ENCODE assay signal across 9 mouse cellular contexts in the genomic region with DNA sequence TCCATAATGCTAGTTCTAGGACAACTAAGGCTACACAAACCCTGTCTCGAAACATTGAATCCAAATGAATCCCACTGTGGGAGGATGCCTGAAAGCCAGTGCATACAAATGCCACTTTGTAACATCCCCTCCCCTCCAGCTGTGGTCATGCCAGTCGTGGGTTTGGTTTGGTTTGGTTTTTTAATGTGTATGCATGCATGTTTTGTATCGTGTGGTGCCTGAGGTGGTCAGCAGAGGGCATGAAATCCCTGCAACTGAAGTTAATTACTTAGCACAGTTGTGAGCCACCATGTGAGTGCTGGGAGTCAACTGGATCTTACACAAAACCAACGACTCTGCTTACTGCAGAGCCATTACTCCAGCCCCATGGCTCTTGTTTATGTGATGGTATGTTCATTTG. TPM values are rescaled to one million over a fixed set of nuclear protein-coding genes. Genes with fewer than 3 reads are reported as not detected.
DNase-seq lines count a peak whose midpoint lies in the region; ATAC-seq and TF ChIP-seq lines count a peak whose summit lies in the region.
"Had no signal": no experiment of that assay in that cellular context is flagged by ENCODE, and none has a peak within 500 bp of the region (broad histone marks: within the 10 kb centered on the region; RNA-seq: fewer than 3 reads in every experiment).

No protein-coding gene starts in this region.

- no peak overlapping the region for H3K4me3 ChIP-seq in MEL (ENCODE audit: control insufficient read depth in 1 of 2, insufficient read depth in 1 of 2, low read depth in 2 of 2, low read length in 2 of 2)
- H3K4me3 ChIP-seq in forebrain, embryonic 12.5 days (replicated peaks), result no peak overlapping the region
- H3K4me3 ChIP-seq in limb, embryonic 14.5 days (replicated peaks; ENCODE audit: low read length), result no peak overlapping the region
- H3K4me3 ChIP-seq: heart, embryonic 15.5 days had no signal

- H3K79me2 ChIP-seq in MEL (ENCODE audit: control insufficient read depth, insufficient read depth, low read length, poor library complexity), result no peaks in the 10 kb centered on the region

- peak in 2 of 3 experiments; percentile 6 to 23; a peak in 1 of 6 replicates for TF ChIP-seq CTCF in MEL (IDR thresholded peaks at IDR 0.05 in 2 of 3, conservative IDR thresholded peaks at IDR 0.05 in 1 of 3; ENCODE audit: control insufficient read depth in 1 of 3, insufficient read depth in 1 of 3, low read depth in 2 of 3, low read length in 3 of 3, poor library complexity in 1 of 3, severe bottlenecking in 1 of 3)

- H3K27me3 ChIP-seq in MEL (ENCODE audit: control insufficient read depth in 1 of 2, insufficient read depth in 2 of 2, low read length in 2 of 2), result no peaks in the 10 kb centered on the region
- H3K27me3 ChIP-seq in forebrain, embryonic 12.5 days, result no peaks in the 10 kb centered on the region
- no peaks in the 10 kb centered on the region for H3K27me3 ChIP-seq in limb, embryonic 14.5 days (ENCODE audit: control insufficient read depth, insufficient read depth, low read length)
- H3K27me3 ChIP-seq: heart, embryonic 15.5 days had no signal

- 65% methylated on average over 4 of the region's 4 CpGs for WGBS in forebrain, embryonic 12.5 days
- WGBS in limb, embryonic 14.5 days, result 56% methylated on average over 4 of the region's 4 CpGs

- no peak overlapping the region for H3K27ac ChIP-seq in MEL (ENCODE audit: control insufficient read depth, low read depth, low read length)
- no peak overlapping the region for H3K27ac ChIP-seq in forebrain, embryonic 12.5 days
- no peak overlapping the region for H3K27ac ChIP-seq in limb, embryonic 14.5 days (replicated peaks; ENCODE audit: low read depth, low read length)
- H3K27ac ChIP-seq: heart, embryonic 15.5 days had no signal

- H3K9ac ChIP-seq in MEL (ENCODE audit: control insufficient read depth, low read depth, low read length, poor library complexity, severe bottlenecking), result no peak overlapping the region
- H3K9ac ChIP-seq in forebrain, embryonic 12.5 days, result no peak overlapping the region
- H3K9ac ChIP-seq in limb, embryonic 14.5 days (ENCODE audit: low read depth, low read length, severe bottlenecking), result no peak overlapping the region
- H3K9ac ChIP-seq: heart, embryonic 15.5 days had no signal

- 0 out of 4 replicates have a peak, but pooled peaks of 1 of the 2 experiments have one; percentile 17 for TF ChIP-seq POLR2A in MEL (IDR thresholded peaks at IDR 0.05; ENCODE audit: control insufficient read depth in 1 of 2, insufficient read depth in 1 of 2, low read depth in 1 of 2, low read length in 2 of 2, poor library complexity in 1 of 2)
- TF ChIP-seq POLR2A in limb, embryonic 14.5 days (IDR thresholded peaks at IDR 0.05; ENCODE audit: borderline replicate concordance, extremely low read depth, insufficient read depth, insufficient read length), result no peak

- peaks cover 0 to 10% of the 10 kb centered on the region in 2 experiments; a peak in 2 of 4 replicates for H3K4me1 ChIP-seq in MEL (ENCODE audit: control insufficient read depth in 1 of 2, insufficient read depth in 2 of 2, low read length in 2 of 2)
- H3K4me1 ChIP-seq in forebrain, embryonic 12.5 days, result 0 out of 2 replicates have a peak, but pooled peaks cover 3% of the 10 kb centered on the region
- no peaks in the 10 kb centered on the region for H3K4me1 ChIP-seq in limb, embryonic 14.5 days (ENCODE audit: control insufficient read depth, insufficient read depth, low read length)
- H3K4me1 ChIP-seq: heart, embryonic 15.5 days had no signal

- peaks cover 10 to 20% of the 10 kb centered on the region in 2 experiments for H3K36me3 ChIP-seq in MEL (ENCODE audit: control insufficient read depth in 1 of 2, insufficient read depth in 2 of 2, low read length in 2 of 2)
- H3K36me3 ChIP-seq in forebrain, embryonic 12.5 days (replicated peaks), result peaks cover 37% of the 10 kb centered on the region
- peaks cover 46% of the 10 kb centered on the region for H3K36me3 ChIP-seq in limb, embryonic 14.5 days (ENCODE audit: control insufficient read depth, insufficient read depth, low read length)

- peak; percentile 16; the same call in 1 of the 2 replicates for TF ChIP-seq RAD21 in MEL (IDR thresholded peaks at IDR 0.05; ENCODE audit: low read depth, low read length)

- no peak overlapping the region for H3K4me2 ChIP-seq in forebrain, embryonic 12.5 days
- no peak overlapping the region for H3K4me2 ChIP-seq in limb, embryonic 14.5 days (replicated peaks; ENCODE audit: low read depth, low read length, severe bottlenecking)
- H3K4me2 ChIP-seq: heart, embryonic 15.5 days had no signal

- ATAC-seq in forebrain, embryonic 12.5 days (ENCODE audit: low FRiP score), result peak; percentile 39
- ATAC-seq in limb, embryonic 14.5 days (ENCODE audit: low FRiP score, low read depth), result 0 out of 2 replicates have a peak, but pooled peaks have one; percentile 9

- TF ChIP-seq EP300 in MEL (IDR thresholded peaks at IDR 0.05; ENCODE audit: low read depth in 1 of 2, low read length in 2 of 2), result no peak

- H3K9me3 ChIP-seq in MEL (replicated peaks; ENCODE audit: insufficient read depth, low read length), result no peaks in the 10 kb centered on the region
- no peaks in the 10 kb centered on the region for H3K9me3 ChIP-seq in forebrain, embryonic 12.5 days
- H3K9me3 ChIP-seq in limb, embryonic 14.5 days (ENCODE audit: control insufficient read depth, low read length), result no peaks in the 10 kb centered on the region
- H3K9me3 ChIP-seq: heart, embryonic 15.5 days had no signal

- peak; percentile 27 for DNase-seq in heart, postnatal 4 days
- DNase-seq in heart, adult 9 months (ENCODE audit: low spot score in 2 of 2), result no peak
- DNase-seq in MEL (ENCODE audit: low read depth, low spot score), result no peak
- DNase-seq in limb, embryonic 14.5 days (ENCODE audit: low spot score), result no peak
- DNase-seq in urinary bladder, postnatal 10 days (ENCODE audit: low spot score), result no peak
- no peak for DNase-seq in frontal cortex, postnatal 10 days (ENCODE audit: low spot score in 2 of 2)
- no peak for DNase-seq in T-cell, adult 2 months (ENCODE audit: low spot score)

TF ChIP-seq in MEL, 35 proteins besides CTCF, POLR2A, EP300 and RAD21:
- TF ChIP-seq POLR2AphosphoS2 (IDR thresholded peaks at IDR 0.05; ENCODE audit: low read length) (peak; percentile 69; the same call in 1 of the 2 replicates), JUND (IDR thresholded peaks at IDR 0.05; ENCODE audit: low read depth, low read length) (no peak), SMC3 (IDR thresholded peaks at IDR 0.05; ENCODE audit: low read depth, low read length) (0 out of 2 replicates have a peak, but pooled peaks have one; percentile 8), RCOR1 (IDR thresholded peaks at IDR 0.05; ENCODE audit: low read depth, low read length) (no peak), ELF1 (IDR thresholded peaks at IDR 0.05; ENCODE audit: low read depth, low read length) (no peak), KAT2A (conservative IDR thresholded peaks at IDR 0.05; ENCODE audit: low read depth, low read length) (no peak)

RNA-seq across cellular contexts. Expression of gene Eif4e, which starts 32.5 kb away (rescaled TPM):
- total RNA-seq in heart, postnatal 4 days (2021), result 100 to 1,000 TPM; 146 to 150 TPM
- 363 and 364 TPM in 2 replicates for total RNA-seq in MEL (2012; rRNA removed)
- polyA plus RNA-seq in MEL (2012; ENCODE audit: insufficient read depth in 1 of 2, insufficient read length in 2 of 2, low read depth in 1 of 2, low replicate concordance in 2 of 2, missing spikeins in 1 of 2), result 100 to 1,000 TPM in 1 of 2 experiments, 10 to 100 TPM in 1; 83.5 to 490 TPM
- polyA plus RNA-seq in forebrain, embryonic 12.5 days (2016; fragmentation: Nextera tagmentation; extraction: Ambion mirVana), result 353 and 402 TPM in 2 replicates
- polyA plus RNA-seq in limb, embryonic 14.5 days (2012; rRNA removed), result 160 and 205 TPM in 2 replicates
- 327 and 331 TPM in 2 replicates for polyA plus RNA-seq in limb, embryonic 14.5 days (2014; fragmentation: Nextera tagmentation; extraction: Ambion mirVana)
